Mouse (Mus musculus) granulocyte monocyte progenitor cell, adult 5-6 weeks (primary cell): ENCODE data around the gene Tmem50a. TPM values are rescaled to one million over a fixed set of nuclear protein-coding genes. Genes with fewer than 3 reads are reported as not detected.

Experiments used
- ATAC-seq: replicated peaks from 2 replicates; pipeline ENCODE4 v1.8.0; 2016; ENCODE audit warnings: mild to moderate bottlenecking, moderate TSS enrichment, inconsistent platforms; ENCODE audit not compliant: poor library complexity, severe bottlenecking
- total RNA-seq, 2 experiments: library from RNA; stranded (forward) in 1 of 2; stranded (reverse) in 1 of 2; fragments of 200-712, 200-1000 nt in 1 of 2; fragments of >200 nt in 1 of 2; fragmentation: Nextera tagmentation in 1 of 2; gene quantifications; 2 replicates each; pipeline ENCODE4 v1.2.3; 2014 to 2017

Gene Tmem50a
- total RNA-seq, 2 experiments from 2014 or later, result 136 to 287 TPM

GRCm38 (mm10) chr4:134853637-134854485 lies 61.0 kb downstream of the Tmem50a start:
- peak; percentile 84 for ATAC-seq

- ATAC-seq, result peak; percentile 78
Measured at GRCm38 (mm10) chr4:134853259-134853636, 61.6 kb downstream of the Tmem50a start, which contains the start of gene Maco1. Gene Maco1, minus strand, starts transcription at chr4:134853345.

- 0 out of 2 replicates have a peak, but pooled peaks have one; percentile 15 for ATAC-seq
Measured at GRCm38 (mm10) chr4:134852438-134853255, 62.2 kb downstream of the Tmem50a start.

- ATAC-seq, result no peak
Measured at GRCm38 (mm10) chr4:134851876-134852275, 62.9 kb downstream of the Tmem50a start.

- no peak for ATAC-seq
Measured at GRCm38 (mm10) chr4:134851236-134851635, 63.6 kb downstream of the Tmem50a start.

GRCm38 (mm10) chr4:134850551-134850950 lies 64.3 kb downstream of the Tmem50a start:
- no peak for ATAC-seq

Other genes starting within 250 kb of the Tmem50a start
- 9.5 and 11.6 TPM in 2 replicates for gene Man1c1, start 210.7 kb downstream of the Tmem50a start, total RNA-seq (2014; fragmentation: Nextera tagmentation)
- gene Man1c1, start 210.7 kb downstream of the Tmem50a start, total RNA-seq (2017), result 4.8 and 5.1 TPM in 2 replicates
- 28.4 and 30.6 TPM in 2 replicates for gene Ldlrap1, start 147.0 kb downstream of the Tmem50a start, total RNA-seq (2014; fragmentation: Nextera tagmentation)
- gene Ldlrap1, start 147.0 kb downstream of the Tmem50a start, total RNA-seq (2017), result 10.1 and 10.2 TPM in 2 replicates
- 14.7 and 26.1 TPM in 2 replicates for gene Maco1, start 61.7 kb downstream of the Tmem50a start, total RNA-seq (2014; fragmentation: Nextera tagmentation)
- gene Maco1, start 61.7 kb downstream of the Tmem50a start, total RNA-seq (2017), result 33.2 and 34.1 TPM in 2 replicates
- not detected in 2 replicates for gene Rhd, start 50.5 kb downstream of the Tmem50a start, total RNA-seq (2014; fragmentation: Nextera tagmentation)
- gene Rhd, start 50.5 kb downstream of the Tmem50a start, total RNA-seq (2017), result 0.22 TPM in 1 of 2 replicates, not detected in the other
- gene Rsrp1, start 8.6 kb upstream of the Tmem50a start, total RNA-seq (2014; fragmentation: Nextera tagmentation), result 476 and 614 TPM in 2 replicates
- 134 and 184 TPM in 2 replicates for gene Rsrp1, start 8.6 kb upstream of the Tmem50a start, total RNA-seq (2017)
- 43.5 and 50.5 TPM in 2 replicates for gene Syf2, start 15.9 kb upstream of the Tmem50a start, total RNA-seq (2014; fragmentation: Nextera tagmentation)
- gene Syf2, start 15.9 kb upstream of the Tmem50a start, total RNA-seq (2017), result 180 and 201 TPM in 2 replicates
- gene Runx3, start 205.6 kb upstream of the Tmem50a start, total RNA-seq (2014; fragmentation: Nextera tagmentation), result 45.8 and 50.6 TPM in 2 replicates
- gene Runx3, start 205.6 kb upstream of the Tmem50a start, total RNA-seq (2017), result 5.8 and 7.2 TPM in 2 replicates